ENCODE assay signal across 8 mouse cellular contexts in genomic region chrX:138914777-138915114, GRCm38 (mm10). TPM values are rescaled to one million over a fixed set of nuclear protein-coding genes. Genes with fewer than 3 reads are reported as not detected.
DNase-seq lines count a peak whose midpoint lies in the region; ATAC-seq and TF ChIP-seq lines count a peak whose summit lies in the region.

No protein-coding gene starts in this region.

- peak; percentile 30; the same call in 1 of the 2 replicates for ATAC-seq in lung, embryonic 14.5 days (ENCODE audit: insufficient read depth)
- peak; percentile 43; the same call in 1 of the 2 replicates for ATAC-seq in forebrain, embryonic 15.5 days (replicated peaks)
- ATAC-seq in limb, embryonic 13.5 days (ENCODE audit: low FRiP score, low read depth) = 0 out of 2 replicates have a peak, but pooled peaks have one; percentile 9
- no peak for ATAC-seq in stomach, embryonic 14.5 days (ENCODE audit: insufficient number of reproducible peaks, insufficient read depth, low FRiP score, low read depth)

- WGBS in lung, embryonic 14.5 days = 20% methylated on average over 12 of the region's 12 CpGs
- WGBS in forebrain, embryonic 15.5 days = 45% methylated on average over 12 of the region's 12 CpGs
- 22% methylated on average over 12 of the region's 12 CpGs for WGBS in limb, embryonic 13.5 days
- 26% methylated on average over 12 of the region's 12 CpGs for WGBS in stomach, embryonic 14.5 days

- H3K27ac ChIP-seq in lung, embryonic 14.5 days (ENCODE audit: low read depth) = no peak overlapping the region
- H3K27ac ChIP-seq in forebrain, embryonic 15.5 days (replicated peaks) = no peak overlapping the region
- peak overlapping the region; percentile 61; the same call in 1 of the 2 replicates for H3K27ac ChIP-seq in limb, embryonic 13.5 days
- H3K27ac ChIP-seq in stomach, embryonic 14.5 days (ENCODE audit: low read length) = 0 out of 2 replicates have a peak overlapping the region, but pooled peaks have one; percentile 39
- H3K27ac ChIP-seq in left cerebral cortex, adult 2 months = no peak overlapping the region

- H3K4me1 ChIP-seq in lung, embryonic 14.5 days (ENCODE audit: insufficient read depth) = no peaks in the 10 kb centered on the region
- H3K4me1 ChIP-seq in forebrain, embryonic 15.5 days = peaks cover 5% of the 10 kb centered on the region
- H3K4me1 ChIP-seq in limb, embryonic 13.5 days = no peaks in the 10 kb centered on the region
- no peaks in the 10 kb centered on the region for H3K4me1 ChIP-seq in stomach, embryonic 14.5 days (ENCODE audit: control insufficient read depth, insufficient read depth, low read length)

- TF ChIP-seq CTCF in lung, embryonic 14.5 days (IDR thresholded peaks at IDR 0.05; ENCODE audit: low read depth) = no peak
- no peak for TF ChIP-seq CTCF in left cerebral cortex, adult 2 months (IDR thresholded peaks at IDR 0.05)

- H3K36me3 ChIP-seq in lung, embryonic 14.5 days (ENCODE audit: insufficient read depth) = no peaks in the 10 kb centered on the region
- no peaks in the 10 kb centered on the region for H3K36me3 ChIP-seq in forebrain, embryonic 15.5 days
- H3K36me3 ChIP-seq in limb, embryonic 13.5 days = no peaks in the 10 kb centered on the region
- H3K36me3 ChIP-seq in stomach, embryonic 14.5 days (ENCODE audit: control insufficient read depth, insufficient read depth, low read length) = no peaks in the 10 kb centered on the region

- H3K9ac ChIP-seq in lung, embryonic 14.5 days = peak overlapping the region; percentile 47
- H3K9ac ChIP-seq in forebrain, embryonic 15.5 days (replicated peaks) = no peak overlapping the region
- H3K9ac ChIP-seq in limb, embryonic 13.5 days = peak overlapping the region; percentile 70
- peak overlapping the region; percentile 38 for H3K9ac ChIP-seq in stomach, embryonic 14.5 days (replicated peaks; ENCODE audit: low read depth, low read length)

- peak overlapping the region; percentile 70 for H3K4me2 ChIP-seq in lung, embryonic 14.5 days
- H3K4me2 ChIP-seq in forebrain, embryonic 15.5 days (replicated peaks) = peak overlapping the region; percentile 76
- H3K4me2 ChIP-seq in limb, embryonic 13.5 days (replicated peaks) = peak overlapping the region; percentile 67
- H3K4me2 ChIP-seq in stomach, embryonic 14.5 days (replicated peaks; ENCODE audit: low read depth, low read length) = peak overlapping the region; percentile 52

- intact Hi-C loops in left cerebral cortex, adult 2 months (cut with DNase I) = no loop called here

- no peaks in the 10 kb centered on the region for H3K27me3 ChIP-seq in lung, embryonic 14.5 days (ENCODE audit: insufficient read depth, low read length)
- peaks cover 19% of the 10 kb centered on the region for H3K27me3 ChIP-seq in forebrain, embryonic 15.5 days
- peaks cover 31% of the 10 kb centered on the region for H3K27me3 ChIP-seq in limb, embryonic 13.5 days
- H3K27me3 ChIP-seq in stomach, embryonic 14.5 days (ENCODE audit: control insufficient read depth, insufficient read depth, low read length) = no peaks in the 10 kb centered on the region

- H3K9me3 ChIP-seq in lung, embryonic 14.5 days (ENCODE audit: low read depth, low read length) = no peaks in the 10 kb centered on the region
- no peaks in the 10 kb centered on the region for H3K9me3 ChIP-seq in forebrain, embryonic 15.5 days
- H3K9me3 ChIP-seq in limb, embryonic 13.5 days = no peaks in the 10 kb centered on the region
- H3K9me3 ChIP-seq in stomach, embryonic 14.5 days (ENCODE audit: control insufficient read depth, low read depth, low read length) = no peaks in the 10 kb centered on the region

- peak; percentile 14 for DNase-seq in lung, embryonic 14.5 days
- no peak for DNase-seq in lung, postnatal 25 days (ENCODE audit: low spot score)
- DNase-seq in frontal cortex, adult 2 months (ENCODE audit: extremely low spot score in 1 of 2, low spot score in 1 of 2) = no peak
- DNase-seq in left cerebral cortex, adult 2 months (ENCODE audit: extremely low spot score in 1 of 2, low spot score in 2 of 2) = no peak
- no peak for DNase-seq in layer of hippocampus, postnatal 10 days (ENCODE audit: low spot score in 2 of 2)

- H3K4me3 ChIP-seq in lung, embryonic 14.5 days (ENCODE audit: low read depth, low read length) = peak overlapping the region; percentile 36
- H3K4me3 ChIP-seq in forebrain, embryonic 15.5 days = peak overlapping the region; percentile 45
- peak overlapping the region; percentile 53 for H3K4me3 ChIP-seq in limb, embryonic 13.5 days
- H3K4me3 ChIP-seq in stomach, embryonic 14.5 days (ENCODE audit: low read depth, low read length) = peak overlapping the region; percentile 42
- H3K4me3 ChIP-seq in left cerebral cortex, adult 2 months = no peak overlapping the region

RNA-seq across cellular contexts. Expression of gene Nrk, which starts 0.5 kb away (rescaled TPM):
- 18.4 and 23.1 TPM in 2 replicates for polyA plus RNA-seq in lung, embryonic 14.5 days (2014; fragmentation: Nextera tagmentation; extraction: Ambion mirVana)
- polyA plus RNA-seq in forebrain, embryonic 15.5 days (2015; fragmentation: Nextera tagmentation; extraction: Ambion mirVana) = 0.78 and 1.3 TPM in 2 replicates
- 51.3 and 61.2 TPM in 2 replicates for polyA plus RNA-seq in limb, embryonic 13.5 days (2015; fragmentation: Nextera tagmentation; extraction: Ambion mirVana)
- 50.4 and 50.5 TPM in 2 replicates for polyA plus RNA-seq in stomach, embryonic 14.5 days (2014; fragmentation: Nextera tagmentation; extraction: Ambion mirVana)
- polyA plus RNA-seq in frontal cortex, adult 2 months (2012; rRNA removed) = 0.16 and 0.40 TPM in 2 replicates
- total RNA-seq in left cerebral cortex, adult 2 months (2021) = under 1 TPM; 0.05 to 0.14 TPM
- under 1 TPM; 0.11 to 0.20 TPM for total RNA-seq in layer of hippocampus, postnatal 10 days (2021)

Comparison
In these comparisons a context has a peak if more than half of its experiments do, and no peak if none do; other contexts are left out.
1. H3K27ac ChIP-seq: peak in limb, embryonic 13.5 days (single experiment) and stomach, embryonic 14.5 days (single experiment); none in lung, embryonic 14.5 days (single experiment), forebrain, embryonic 15.5 days (single experiment) and left cerebral cortex, adult 2 months (single experiment).
2. Peak in every context shown above with its lines, with median percentiles within 50 percentile points of each other: H3K4me2 ChIP-seq.